Mouse (Mus musculus): ENCODE data around the gene Eva1c. TPM values are rescaled to one million over a fixed set of nuclear protein-coding genes. Genes with fewer than 3 reads are reported as not detected.

Gene Eva1c
- polyA plus RNA-seq, 1 experiment from 2014 or later: 2.5 TPM

DNA sequence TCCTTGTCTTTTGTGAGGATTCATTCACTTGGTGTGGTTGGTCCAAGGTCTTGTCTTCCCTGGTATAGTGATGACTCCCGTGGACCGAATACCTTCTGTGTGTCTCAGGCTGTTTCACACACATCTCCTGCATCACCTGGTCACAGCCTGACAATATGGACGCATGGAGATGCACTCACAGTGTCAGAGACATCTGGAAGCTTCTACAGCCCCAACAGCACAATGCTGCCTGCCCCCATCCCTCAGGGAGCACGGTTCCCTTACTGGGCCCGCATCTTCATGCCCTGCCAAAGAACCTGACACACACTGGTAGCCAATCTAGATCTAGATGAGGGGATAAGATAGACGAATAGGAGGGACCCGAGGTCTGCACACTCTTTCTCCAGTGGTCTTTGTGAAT lies 2.6 kb downstream of the Eva1c start:
- H3K27ac ChIP-seq: no peak overlapping the region

DNA sequence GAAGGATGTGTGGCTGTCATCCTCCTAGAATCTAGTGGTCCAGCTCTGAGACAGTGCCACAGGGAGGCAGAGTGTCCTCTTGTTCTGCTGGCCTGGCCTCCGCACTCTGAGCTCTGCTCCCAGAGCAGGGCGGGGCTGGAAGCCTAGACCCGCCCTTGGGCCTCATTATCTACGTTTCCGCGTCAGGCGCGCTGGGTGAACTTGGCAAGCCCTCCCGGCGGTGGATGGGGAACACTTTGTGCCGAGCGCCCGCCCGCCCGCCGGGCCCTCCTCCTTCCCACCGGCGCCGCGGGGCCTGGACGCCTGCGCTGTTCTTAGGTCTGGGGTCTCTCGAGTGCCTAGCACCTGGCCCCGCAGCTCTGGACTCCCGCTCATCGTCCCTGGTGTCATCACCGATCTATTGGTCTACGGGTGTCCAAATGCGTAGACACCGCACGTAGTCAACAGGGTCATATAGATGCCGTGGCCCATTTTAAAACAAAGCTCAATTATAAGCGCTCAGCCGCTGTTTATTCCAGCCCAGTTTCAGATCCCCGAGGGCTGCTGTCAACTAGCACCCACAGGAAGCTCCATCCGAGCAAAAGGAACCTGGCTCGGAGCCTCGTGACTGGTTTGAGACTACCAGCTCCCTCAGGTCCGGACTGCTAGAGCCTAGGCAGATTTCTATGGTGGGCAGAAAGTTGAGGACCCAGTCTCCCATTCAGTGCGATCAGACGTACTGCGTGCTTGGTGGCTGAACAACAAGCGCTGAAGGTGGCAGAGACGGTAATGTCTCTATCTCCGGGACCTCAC lies 3.6 kb downstream of the Eva1c start:
- Histone ChIP-seq H3K9me3 (no peaks in the 10 kb centered on the region), H3K4me3 (peak overlapping the region; percentile 55), H3K4me2 (peak overlapping the region; percentile 98), H3K36me3 (no peaks in the 10 kb centered on the region), H3K27me3 (peaks cover 62% of the 10 kb centered on the region), H3K4me1 (replicated peaks) (peaks cover 35% of the 10 kb centered on the region), H3K9ac (peak overlapping the region; percentile 75), H3K27ac (no peak overlapping the region)
- ATAC-seq (ENCODE audit: low FRiP score): peak; percentile 58
- WGBS: under 1% methylated on average over 45 of the region's 45 CpGs

More for the DNA sequence above, 2.6 kb downstream of the Eva1c start:
- Histone ChIP-seq H3K4me2 (no peak overlapping the region), H3K4me3 (no peak overlapping the region), H3K9me3 (no peaks in the 10 kb centered on the region), H3K36me3 (no peaks in the 10 kb centered on the region), H3K4me1 (replicated peaks) (peaks cover 35% of the 10 kb centered on the region), H3K27me3 (peaks cover 62% of the 10 kb centered on the region), H3K9ac (no peak overlapping the region)
- ATAC-seq (ENCODE audit: low FRiP score): no peak
- 88% methylated on average over 7 of the region's 7 CpGs for WGBS

DNA sequence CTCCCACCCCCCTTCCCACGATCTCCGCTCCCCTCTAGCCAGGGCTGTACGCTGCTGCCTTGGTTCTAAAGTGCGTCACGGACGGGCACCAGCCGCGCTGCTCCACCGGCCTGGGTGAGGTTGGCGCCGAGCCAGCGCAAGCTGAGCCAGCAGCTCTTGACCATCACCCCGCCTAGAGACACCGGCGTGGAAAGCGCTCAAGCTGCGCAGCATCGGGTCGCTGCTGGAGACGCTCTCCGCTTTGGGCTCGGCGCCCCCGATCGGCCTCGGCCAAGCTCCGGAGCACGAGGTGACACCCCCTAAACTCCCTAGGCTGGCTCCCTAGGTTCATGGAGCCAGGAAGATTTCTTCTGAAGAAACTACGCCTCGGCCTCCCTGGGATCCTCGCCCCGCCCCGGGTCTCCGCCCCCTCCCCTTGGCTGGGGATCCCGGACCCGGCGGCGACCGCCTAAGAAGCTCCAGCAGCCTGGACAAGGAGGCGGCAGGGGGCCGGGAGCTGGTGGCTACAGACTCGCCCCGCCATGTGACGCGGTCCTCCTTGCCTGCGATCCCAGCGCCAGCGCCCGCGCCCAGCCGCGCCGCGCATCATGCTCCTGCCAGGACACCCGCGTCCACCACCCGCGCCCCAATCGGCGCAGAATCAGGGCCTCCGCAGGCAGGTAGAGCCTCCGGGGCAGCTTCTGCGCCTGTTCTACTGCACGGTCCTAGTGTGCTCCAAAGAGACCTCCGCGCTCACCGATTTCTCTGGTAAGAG lies 4.3 kb downstream of the Eva1c start:
- peak overlapping the region; percentile 98 for H3K4me2 ChIP-seq
- no peaks in the 10 kb centered on the region for H3K36me3 ChIP-seq
- H3K4me3 ChIP-seq: peak overlapping the region; percentile 55
- H3K27me3 ChIP-seq: peaks cover 66% of the 10 kb centered on the region
- peaks cover 35% of the 10 kb centered on the region for H3K4me1 ChIP-seq (replicated peaks)
- WGBS: 0% methylated on average over 65 of the region's 67 CpGs
- peak overlapping the region; percentile 75 for H3K9ac ChIP-seq
- peak; percentile 74 for ATAC-seq (ENCODE audit: low FRiP score)
- H3K9me3 ChIP-seq: no peaks in the 10 kb centered on the region
- H3K27ac ChIP-seq: no peak overlapping the region

DNA sequence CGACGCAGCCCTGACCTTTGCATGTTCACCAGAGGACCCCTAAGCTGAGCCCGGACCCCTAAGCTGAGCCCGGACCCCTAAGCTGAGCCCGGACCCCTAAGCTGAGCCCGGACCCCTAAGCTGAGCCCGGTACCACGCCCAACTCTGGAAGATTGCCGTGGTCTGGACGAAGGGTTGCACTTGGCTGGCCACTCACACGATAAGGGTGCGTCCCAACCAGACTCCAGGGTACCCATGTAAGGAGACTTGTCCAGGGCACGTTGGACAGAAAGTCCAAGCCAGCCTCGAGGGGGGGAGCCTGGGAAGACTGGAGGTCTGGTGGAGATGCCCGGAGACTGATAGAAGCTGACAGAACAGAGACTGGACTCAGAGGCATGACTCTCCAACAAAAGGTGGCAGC lies 5.2 kb downstream of the Eva1c start:
- Histone ChIP-seq H3K9ac (no peak overlapping the region), H3K4me3 (peak overlapping the region; percentile 55), H3K27me3 (peaks cover 66% of the 10 kb centered on the region), H3K9me3 (no peaks in the 10 kb centered on the region), H3K27ac (no peak overlapping the region), H3K4me1 (replicated peaks) (peaks cover 35% of the 10 kb centered on the region), H3K4me2 (peak overlapping the region; percentile 98), H3K36me3 (no peaks in the 10 kb centered on the region)
- ATAC-seq (ENCODE audit: low FRiP score): no peak
- WGBS: 25% methylated on average over 15 of the region's 15 CpGs

DNA sequence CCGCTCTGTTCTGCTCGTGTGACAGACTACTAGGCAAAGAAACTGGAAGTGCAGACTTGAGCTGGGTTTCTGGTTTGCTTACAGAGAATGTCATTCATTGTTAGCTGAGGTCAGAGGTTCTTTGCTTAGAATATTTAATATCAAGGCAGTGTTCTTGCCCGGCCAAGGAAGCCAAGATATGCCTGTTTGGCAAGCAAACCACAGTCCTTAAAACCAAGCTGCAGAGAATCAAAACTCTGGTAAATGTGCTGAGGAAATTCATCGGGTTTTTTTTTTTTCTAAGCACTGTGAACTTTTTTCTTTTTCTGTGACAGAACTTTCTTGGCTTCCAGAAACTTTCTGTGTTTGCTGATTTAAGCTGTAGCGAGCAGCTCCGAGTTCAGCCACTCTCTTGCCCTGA lies 6.0 kb downstream of the Eva1c start:
- no peak for ATAC-seq (ENCODE audit: low FRiP score)
- peaks cover 71% of the 10 kb centered on the region for H3K27me3 ChIP-seq
- H3K9me3 ChIP-seq: no peaks in the 10 kb centered on the region
- H3K9ac ChIP-seq: no peak overlapping the region
- no peak overlapping the region for H3K27ac ChIP-seq
- H3K36me3 ChIP-seq: no peaks in the 10 kb centered on the region
- H3K4me2 ChIP-seq: 0 out of 2 replicates have a peak overlapping the region, but pooled peaks have one; percentile 6
- peaks cover 35% of the 10 kb centered on the region for H3K4me1 ChIP-seq (replicated peaks)
- 47% methylated on average over 6 of the region's 6 CpGs for WGBS
- no peak overlapping the region for H3K4me3 ChIP-seq

DNA sequence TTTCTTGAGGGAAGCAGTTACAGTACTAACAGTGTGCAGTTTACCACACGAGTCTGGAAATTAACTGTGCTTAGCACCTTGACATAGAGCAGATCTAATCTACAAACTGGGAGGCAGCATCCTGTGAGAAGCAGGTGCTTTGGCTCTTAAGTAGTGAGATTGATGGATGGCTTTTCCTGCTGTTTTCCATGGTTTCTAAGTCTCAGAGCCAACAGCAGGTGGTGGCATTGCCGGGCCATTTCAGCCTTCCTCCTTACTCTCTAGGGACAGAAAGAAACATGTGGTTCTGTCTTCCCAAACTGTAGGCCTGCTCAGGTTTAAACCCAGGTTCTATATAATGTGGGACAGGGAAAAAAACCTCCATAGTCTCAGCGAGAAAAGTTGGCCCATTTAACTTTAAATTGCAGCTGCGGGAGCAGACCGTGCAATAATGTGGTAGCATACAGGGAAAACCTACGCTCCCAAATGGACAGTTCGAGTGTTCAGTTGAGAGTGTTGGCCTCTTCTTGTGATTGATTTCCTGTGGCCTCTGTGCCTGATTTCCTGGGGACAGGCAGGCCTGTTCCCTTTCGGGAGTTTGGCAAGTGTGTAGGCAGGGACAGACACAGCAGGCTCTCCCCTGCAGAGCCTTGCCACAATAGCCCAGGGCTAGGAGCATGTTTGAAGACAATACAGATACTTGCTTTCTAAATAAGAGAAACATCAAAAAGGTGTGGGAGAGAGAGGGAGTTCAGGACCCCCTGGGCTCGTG lies 6.7 kb downstream of the Eva1c start:
- 13% methylated on average over 9 of the region's 9 CpGs for WGBS
- peaks cover 39% of the 10 kb centered on the region for H3K4me1 ChIP-seq (replicated peaks)
- H3K9ac ChIP-seq: no peak overlapping the region
- no peak overlapping the region for H3K27ac ChIP-seq
- no peaks in the 10 kb centered on the region for H3K9me3 ChIP-seq
- peaks cover 64% of the 10 kb centered on the region for H3K27me3 ChIP-seq
- ATAC-seq (ENCODE audit: low FRiP score): no peak
- H3K36me3 ChIP-seq: no peaks in the 10 kb centered on the region
- H3K4me2 ChIP-seq: peak overlapping the region; percentile 19; the same call in 1 of the 2 replicates
- H3K4me3 ChIP-seq: no peak overlapping the region

DNA sequence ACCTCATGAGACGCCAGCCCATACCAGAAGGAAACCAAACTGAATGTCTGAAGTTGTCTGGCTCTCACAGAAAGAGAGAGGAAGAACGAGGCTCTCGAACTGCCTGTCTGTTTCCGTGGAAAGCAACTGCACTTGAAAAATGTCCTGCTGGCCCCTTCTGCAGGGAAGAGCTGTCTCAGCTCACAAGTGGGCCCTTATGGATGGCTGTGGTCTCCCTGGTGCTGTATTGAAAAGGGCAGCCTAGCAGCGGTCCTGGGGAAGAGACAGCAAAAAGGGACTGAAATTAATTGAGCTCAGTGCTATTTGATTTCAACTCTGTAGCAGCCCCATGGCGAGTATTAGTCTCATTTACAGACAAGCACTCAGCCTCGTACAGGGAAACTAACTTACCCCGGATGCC lies 10.9 kb downstream of the Eva1c start:
- ATAC-seq (ENCODE audit: low FRiP score): no peak
- Histone ChIP-seq H3K4me3 (no peak overlapping the region), H3K27me3 (peaks cover 26% of the 10 kb centered on the region), H3K36me3 (no peaks in the 10 kb centered on the region), H3K27ac (no peak overlapping the region), H3K9ac (no peak overlapping the region), H3K9me3 (no peaks in the 10 kb centered on the region), H3K4me2 (no peak overlapping the region), H3K4me1 (replicated peaks) (peaks cover 27% of the 10 kb centered on the region)
- WGBS: 50% methylated on average over 8 of the region's 8 CpGs

DNA sequence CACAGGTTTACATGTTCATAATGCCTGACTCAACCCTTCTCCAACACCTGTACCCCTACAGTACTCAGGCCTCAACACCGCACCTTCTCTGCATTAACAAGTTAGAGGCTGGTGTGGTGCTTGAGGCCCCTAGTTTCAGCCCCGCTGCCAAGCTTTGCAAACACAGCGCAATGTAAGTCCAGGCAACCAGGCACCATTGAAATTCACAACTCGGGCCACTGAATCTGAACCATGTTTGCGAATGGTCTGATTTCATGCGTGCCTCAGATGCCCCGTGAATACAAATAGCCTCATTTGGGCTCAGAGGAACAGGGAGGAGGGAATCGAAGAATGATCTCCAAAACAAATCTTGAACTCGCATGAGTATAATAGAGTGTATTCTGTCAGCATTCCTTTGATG lies 15.6 kb downstream of the Eva1c start:
- peak overlapping the region; percentile 59 for H3K27ac ChIP-seq
- H3K4me1 ChIP-seq (replicated peaks): peaks cover 27% of the 10 kb centered on the region
- ATAC-seq (ENCODE audit: low FRiP score): peak; percentile 40; the same call in 1 of the 2 replicates
- WGBS: 17% methylated on average over 9 of the region's 9 CpGs
- no peaks in the 10 kb centered on the region for H3K9me3 ChIP-seq
- H3K4me2 ChIP-seq: no peak overlapping the region
- H3K27me3 ChIP-seq: 0 out of 2 replicates have a peak, but pooled peaks cover 4% of the 10 kb centered on the region
- H3K9ac ChIP-seq: no peak overlapping the region
- H3K4me3 ChIP-seq: no peak overlapping the region
- H3K36me3 ChIP-seq: no peaks in the 10 kb centered on the region

DNA sequence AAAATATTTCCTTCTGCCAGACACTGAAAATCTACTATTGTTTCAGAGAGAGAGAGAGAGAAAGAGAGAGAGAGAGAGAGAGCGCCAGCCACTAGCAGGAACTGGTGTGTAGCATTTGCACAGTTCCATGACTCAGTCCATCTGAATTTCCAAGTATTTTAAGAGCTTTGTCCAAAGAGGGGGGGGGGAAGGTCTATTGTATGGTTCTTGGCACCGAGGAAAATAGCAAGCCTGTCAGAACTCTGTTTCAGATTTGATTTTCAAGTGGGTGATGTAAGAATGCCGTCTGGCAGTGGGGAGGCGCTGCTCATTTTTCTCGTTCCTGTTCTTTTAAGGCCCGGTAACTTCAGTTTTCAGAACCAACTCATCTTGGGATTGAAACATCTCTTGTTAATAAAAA lies 18.5 kb downstream of the Eva1c start:
- no peaks in the 10 kb centered on the region for H3K36me3 ChIP-seq
- no peak overlapping the region for H3K9ac ChIP-seq
- no peak for ATAC-seq (ENCODE audit: low FRiP score)
- H3K4me2 ChIP-seq: no peak overlapping the region
- no peaks in the 10 kb centered on the region for H3K9me3 ChIP-seq
- no peaks in the 10 kb centered on the region for H3K27me3 ChIP-seq
- 61% methylated on average over 6 of the region's 6 CpGs for WGBS
- 0 out of 2 replicates have a peak overlapping the region, but pooled peaks have one; percentile 19 for H3K27ac ChIP-seq
- no peak overlapping the region for H3K4me3 ChIP-seq
- peaks cover 36% of the 10 kb centered on the region for H3K4me1 ChIP-seq (replicated peaks)

DNA sequence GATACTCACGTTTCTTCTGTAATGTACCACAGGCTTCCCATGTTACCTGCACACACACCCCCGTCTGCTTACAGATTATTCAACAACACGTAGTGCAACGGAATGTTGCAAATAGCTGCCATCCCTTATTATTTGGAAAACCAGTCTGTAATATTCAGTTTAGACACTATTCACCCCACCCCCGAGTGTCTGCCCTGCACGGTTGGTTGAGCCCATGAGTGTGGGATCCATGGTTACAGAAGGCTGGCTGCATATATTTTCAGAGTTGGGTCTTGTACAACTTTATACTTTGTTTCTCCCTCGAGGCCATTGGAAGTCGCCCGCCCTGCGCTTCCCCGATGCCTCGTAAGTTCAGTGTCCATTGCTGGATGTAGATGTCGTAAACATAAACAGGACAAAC lies 19.1 kb downstream of the Eva1c start:
- H3K36me3 ChIP-seq: no peaks in the 10 kb centered on the region
- H3K27me3 ChIP-seq: no peaks in the 10 kb centered on the region

DNA sequence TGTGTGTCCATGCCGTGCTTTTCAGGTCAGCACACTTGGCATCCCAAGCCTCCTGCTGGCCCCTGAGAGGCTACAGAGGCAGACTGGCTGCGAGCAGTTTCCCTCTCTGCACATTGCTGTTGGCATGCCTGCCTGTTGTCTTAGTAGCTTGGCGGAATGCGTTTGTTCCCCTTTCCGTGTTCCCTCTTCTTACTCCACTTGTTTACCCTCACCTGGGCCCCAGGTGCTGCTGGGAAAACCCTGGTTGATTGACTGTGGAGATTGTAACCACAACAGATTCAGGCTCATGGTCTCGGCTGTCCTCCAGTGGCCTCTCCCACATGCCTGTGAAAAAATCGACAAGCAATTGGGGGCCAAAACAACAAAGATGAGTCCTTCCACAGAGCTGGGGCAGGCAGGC lies 22.2 kb downstream of the Eva1c start:
- H3K9ac ChIP-seq: no peak overlapping the region
- no peak overlapping the region for H3K4me3 ChIP-seq
- no peaks in the 10 kb centered on the region for H3K9me3 ChIP-seq
- no peaks in the 10 kb centered on the region for H3K27me3 ChIP-seq
- H3K27ac ChIP-seq: no peak overlapping the region
- ATAC-seq (ENCODE audit: low FRiP score): no peak
- no peak overlapping the region for H3K4me2 ChIP-seq
- H3K36me3 ChIP-seq: no peaks in the 10 kb centered on the region
- WGBS: 71% methylated on average over 7 of the region's 7 CpGs
- 0 out of 2 replicates have a peak, but pooled peaks cover 19% of the 10 kb centered on the region for H3K4me1 ChIP-seq (replicated peaks)

More for the DNA sequence above, 19.1 kb downstream of the Eva1c start:
- Histone ChIP-seq H3K9me3 (no peaks in the 10 kb centered on the region), H3K4me3 (no peak overlapping the region), H3K9ac (no peak overlapping the region), H3K4me2 (no peak overlapping the region), H3K4me1 (replicated peaks) (peaks cover 36% of the 10 kb centered on the region), H3K27ac (0 out of 2 replicates have a peak overlapping the region, but pooled peaks have one; percentile 19)
- WGBS: 49% methylated on average over 13 of the region's 13 CpGs
- ATAC-seq (ENCODE audit: low FRiP score): peak; percentile 26; the same call in 1 of the 2 replicates

DNA sequence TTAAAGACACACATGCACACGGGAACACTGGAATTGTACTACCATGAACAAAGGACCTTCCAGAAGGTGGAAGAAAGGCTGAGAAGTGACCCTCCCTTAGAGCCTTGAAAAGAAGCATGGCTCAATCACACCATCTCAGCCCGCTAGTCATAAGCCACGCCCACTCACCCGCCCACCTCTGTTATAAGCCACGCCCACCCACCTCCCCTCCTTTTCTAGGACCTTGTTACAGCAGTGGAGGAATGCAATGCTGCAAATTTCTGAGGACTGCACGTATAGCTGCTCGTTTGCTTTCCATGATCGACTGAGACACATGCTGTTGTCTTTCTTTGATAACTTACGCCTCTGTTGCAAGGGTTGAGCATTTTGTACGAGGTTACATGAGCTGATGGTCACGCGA lies 22.7 kb downstream of the Eva1c start:
- H3K4me1 ChIP-seq (replicated peaks): 0 out of 2 replicates have a peak, but pooled peaks cover 19% of the 10 kb centered on the region
- no peak overlapping the region for H3K4me2 ChIP-seq
- H3K36me3 ChIP-seq: no peaks in the 10 kb centered on the region
- WGBS: 46% methylated on average over 12 of the region's 12 CpGs
- ATAC-seq (ENCODE audit: low FRiP score): no peak
- H3K9me3 ChIP-seq: no peaks in the 10 kb centered on the region
- no peak overlapping the region for H3K4me3 ChIP-seq
- H3K9ac ChIP-seq: no peak overlapping the region
- no peak overlapping the region for H3K27ac ChIP-seq
- no peaks in the 10 kb centered on the region for H3K27me3 ChIP-seq

Data from hindbrain, embryonic 13.5 days (tissue).